Mouse (Mus musculus) neural tube, postnatal 0 days (tissue): ENCODE measurements around the gene Ibsp. TPM values are rescaled to one million over a fixed set of nuclear protein-coding genes. Genes with fewer than 3 reads are reported as not detected.

ENCODE experiments used
- microRNA-seq: library from miRNA; unstranded; fragments of <30 nt; microRNA quantifications from one replicate; pipeline ENCODE4, GENCODE M21; 2016
- polyA plus RNA-seq: library from polyadenylated mRNA; unstranded; fragments of >200 nt; fragmentation: Nextera tagmentation; extraction: Ambion mirVana; gene quantifications from 2 replicates; pipeline ENCODE4 v1.2.1, GENCODE M21; 2015

The Ibsp gene
- 7.7 and 9.6 TPM in 2 replicates for polyA plus RNA-seq

GRCm38 (mm10) chr5:104298994-104299393 lies at the start of gene Ibsp:
Gene Ibsp, plus strand, starts transcription at chr5:104299171.

GRCm38 (mm10) chr5:104325029-104325428 lies 26.1 kb downstream of the Ibsp start, which contains the start of gene Mepe:
Gene Mepe, plus strand, starts transcription at chr5:104325329.

Small RNA genes lying within 50 kb of the gene (microRNA-seq; reads per million reads assigned to microRNA genes)
- not detected for gene Gm23616

Other genes with a start within 250 kb of the Ibsp start
- 0.66 TPM in 1 of 2 replicates, not detected in the other for gene Gm17660, start 221.6 kb upstream of the Ibsp start, polyA plus RNA-seq
- 1,210 and 1,268 TPM in 2 replicates for gene Sparcl1, start 185.4 kb upstream of the Ibsp start, polyA plus RNA-seq
- gene Dspp, start 128.5 kb upstream of the Ibsp start, polyA plus RNA-seq: 0.06 TPM in 1 of 2 replicates, not detected in the other
- 0.61 and 1.1 TPM in 2 replicates for gene Dmp1, start 96.6 kb upstream of the Ibsp start, polyA plus RNA-seq
- gene Mepe, start 26.2 kb downstream of the Ibsp start, polyA plus RNA-seq: 0.09 TPM in 1 of 2 replicates, not detected in the other
- gene Spp1, start 135.9 kb downstream of the Ibsp start, polyA plus RNA-seq: 29.6 and 89.0 TPM in 2 replicates
- 8.0 and 9.0 TPM in 2 replicates for gene Pkd2, start 160.3 kb downstream of the Ibsp start, polyA plus RNA-seq
- 10.1 and 10.4 TPM in 2 replicates for gene BC005561, start 209.2 kb downstream of the Ibsp start, polyA plus RNA-seq